Mouse (Mus musculus) cerebellum, adult 11 months (tissue): ENCODE results near the gene Slc26a8.
"Not testable (repeated sequence)": the region's sequence is repeated elsewhere in the genome, so short reads cannot be mapped to it uniquely, and the experiment has no call there.

Experiments used
- DNase-seq: peaks from one replicate; pipeline ENCODE4 v3.0.0; 2022

Gene Slc26a8

DNA sequence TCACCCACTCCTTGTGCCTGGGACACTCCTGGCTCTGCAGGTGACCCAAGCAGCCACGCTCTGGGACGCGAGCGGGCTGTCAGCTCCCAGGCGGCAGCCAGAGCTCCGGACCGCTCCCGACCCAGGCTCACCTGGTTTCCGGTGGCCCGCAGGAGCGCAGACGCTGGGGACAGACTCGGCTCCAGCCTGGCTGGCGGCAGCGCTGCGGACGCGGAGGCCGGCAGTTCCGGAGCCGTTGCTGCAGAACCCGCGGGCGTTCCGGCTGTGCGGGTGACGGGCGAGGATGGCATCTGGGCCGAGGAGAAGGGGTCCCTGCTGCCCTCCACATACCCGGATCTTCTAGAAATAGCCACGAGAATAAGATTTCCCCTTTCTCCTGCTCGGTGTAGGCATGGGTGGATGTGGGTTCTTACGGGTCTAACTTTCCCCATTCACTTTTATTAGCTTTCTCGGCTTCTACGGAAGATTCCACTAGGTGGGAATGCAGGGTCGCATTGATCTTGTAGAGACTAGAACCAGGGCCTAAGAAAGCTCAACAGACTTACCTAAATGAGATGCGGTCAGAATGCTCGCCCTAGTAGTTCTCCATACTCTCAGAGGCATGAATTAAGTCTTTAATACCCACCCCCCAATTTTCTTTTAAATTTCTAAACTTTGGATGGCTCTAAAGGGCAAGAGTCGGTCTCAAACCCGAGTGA lies at the start of gene Slc26a8:
TSS of gene Slc26a8 (minus strand) at position 648 of the 698 bp plus-strand sequence.
- peak; percentile 53 for DNase-seq

DNA sequence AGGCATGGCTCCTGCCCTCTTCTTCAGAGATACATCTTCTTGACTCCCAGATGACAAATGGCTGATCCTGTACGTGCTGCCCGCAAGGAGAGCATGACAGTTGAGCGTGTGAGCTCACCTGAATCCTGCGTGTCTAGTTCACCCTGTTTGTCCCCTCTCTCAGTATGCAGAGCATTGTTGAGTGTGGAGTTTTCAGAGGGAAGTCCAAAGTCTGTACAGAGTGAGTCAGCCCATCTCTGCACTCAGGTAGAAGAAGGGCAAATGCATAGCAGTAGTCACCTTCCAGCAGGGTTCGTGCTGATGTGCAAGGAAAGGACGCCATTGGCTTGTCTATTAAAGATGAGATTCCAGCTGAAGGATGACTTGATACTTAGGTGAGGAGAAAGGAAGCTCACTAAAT lies 49.2 kb upstream of the Slc26a8 start:
- no peak for DNase-seq

DNA sequence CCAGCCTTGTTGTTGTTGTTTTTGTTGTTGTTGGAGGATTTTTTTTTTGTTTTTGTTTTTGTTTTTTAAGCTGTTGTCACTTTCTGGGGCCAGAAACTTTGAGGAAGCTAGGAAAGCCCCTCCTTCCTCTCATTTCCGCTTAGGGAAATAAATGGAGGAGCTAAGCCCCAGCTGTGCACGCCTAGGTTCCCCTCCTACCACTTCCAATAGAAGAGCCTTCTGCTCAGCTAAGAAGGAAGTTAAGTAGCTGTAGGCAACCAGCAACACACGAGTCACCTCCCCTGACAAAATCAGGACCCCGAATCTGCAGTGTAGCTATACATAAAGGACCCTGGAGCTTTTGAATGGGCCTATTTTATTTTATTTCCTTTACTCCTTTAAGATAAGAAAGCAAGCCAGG lies 47.9 kb upstream of the Slc26a8 start:
- no peak for DNase-seq

- no peak for DNase-seq
Measured at GRCm38 (mm10) chr17:28736486-28736885, 46.5 kb upstream of the Slc26a8 start.

GRCm38 (mm10) chr17:28735317-28736105 lies 45.5 kb upstream of the Slc26a8 start:
- DNase-seq: no peak

DNA sequence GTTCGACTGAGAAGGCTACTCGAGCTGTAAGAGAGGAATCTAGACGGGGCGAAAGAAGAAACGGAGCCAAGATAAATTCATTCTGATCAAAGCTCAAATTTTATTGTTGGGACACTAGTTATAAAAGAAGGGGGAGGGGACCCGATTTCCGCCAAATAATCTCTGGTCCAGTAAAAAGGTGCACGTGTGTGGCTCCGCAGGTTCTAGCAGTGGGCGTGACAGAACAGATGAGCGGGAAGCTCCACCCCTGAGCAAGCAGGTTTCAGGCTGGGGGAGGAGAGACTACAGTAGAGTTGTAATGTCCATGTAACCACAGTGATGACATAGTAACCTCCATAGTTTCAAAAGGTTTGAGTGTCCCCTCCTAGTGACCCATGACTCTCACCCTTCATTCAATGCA lies 37.5 kb upstream of the Slc26a8 start:
- DNase-seq: not testable (repeated sequence)

DNA sequence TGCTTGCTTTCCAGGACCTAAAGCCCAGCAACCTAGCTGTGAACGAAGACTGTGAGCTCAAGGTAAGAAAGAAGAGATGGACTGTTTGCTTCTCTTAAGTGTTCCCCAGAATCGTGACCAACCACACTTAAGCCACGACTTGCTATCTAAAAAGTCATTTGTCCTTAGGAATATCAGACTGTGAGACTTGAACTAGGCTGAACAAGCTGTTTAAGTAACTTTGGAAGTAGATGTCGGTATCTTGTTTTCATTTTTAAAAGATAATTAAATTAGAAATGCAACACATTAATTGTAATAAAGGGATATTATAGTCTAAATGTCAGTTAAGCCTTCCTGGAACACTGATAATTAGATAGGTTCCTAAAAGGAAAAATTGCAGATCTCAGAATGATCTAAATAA lies 35.8 kb upstream of the Slc26a8 start, which contains the start of gene AC170998.1:
TSS of gene AC170998.1 (plus strand) at position 301 of the 400 bp plus-strand sequence.
- DNase-seq: no peak

DNA sequence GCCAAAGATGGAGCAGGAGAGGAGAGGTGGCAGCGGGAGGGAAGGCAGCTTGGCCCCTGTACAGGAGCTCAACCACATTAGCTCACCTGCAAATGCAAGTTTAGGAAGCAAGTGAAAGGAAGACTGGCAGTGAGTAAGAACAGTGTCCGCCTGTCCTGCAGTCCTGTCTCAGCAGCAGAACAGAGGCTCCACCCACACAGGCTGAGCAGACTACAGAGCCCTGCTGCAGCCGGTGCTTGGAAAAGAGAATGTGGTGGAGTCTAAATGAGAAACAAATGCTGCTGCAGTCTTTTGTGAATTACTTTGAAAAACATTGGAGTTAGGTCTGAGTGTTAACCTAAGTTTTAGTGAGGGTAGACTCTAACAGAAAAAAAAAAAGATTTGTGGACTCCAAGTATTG lies 27.5 kb upstream of the Slc26a8 start:
- DNase-seq: no peak

DNA sequence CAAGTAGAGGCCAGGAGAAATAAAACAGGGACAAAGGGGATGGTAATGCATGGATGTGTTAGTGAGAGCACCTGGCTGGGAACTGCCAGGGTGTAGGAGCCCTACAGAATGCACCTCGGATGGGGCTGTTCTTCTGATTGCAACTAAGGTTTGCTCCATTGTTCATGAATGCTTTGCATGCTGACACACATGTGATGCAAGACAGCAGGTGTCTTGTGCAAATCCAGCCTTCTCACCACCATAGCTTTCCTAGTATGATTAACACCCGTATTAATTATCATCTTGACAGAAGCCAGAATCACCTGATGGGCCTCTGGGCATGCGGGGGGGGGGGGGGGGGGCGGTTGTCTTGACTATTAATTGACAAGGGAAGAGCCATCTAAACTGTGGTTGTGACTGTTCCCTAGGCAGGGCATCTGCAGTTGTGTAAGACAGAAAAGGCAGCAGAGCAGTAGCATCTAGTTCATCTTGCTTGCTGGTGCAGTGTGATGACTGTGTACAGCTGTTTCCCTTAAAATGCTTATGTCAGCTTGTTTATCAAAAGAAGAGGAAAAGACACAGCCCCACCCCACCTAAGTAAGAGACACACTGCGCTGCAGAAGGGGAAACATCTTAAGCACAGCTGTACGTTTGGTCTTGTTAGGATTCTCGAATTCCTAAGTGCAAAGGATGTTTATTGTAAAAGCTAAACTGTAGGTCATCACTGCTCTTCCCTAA lies 26.0 kb upstream of the Slc26a8 start:
- no peak for DNase-seq

DNA sequence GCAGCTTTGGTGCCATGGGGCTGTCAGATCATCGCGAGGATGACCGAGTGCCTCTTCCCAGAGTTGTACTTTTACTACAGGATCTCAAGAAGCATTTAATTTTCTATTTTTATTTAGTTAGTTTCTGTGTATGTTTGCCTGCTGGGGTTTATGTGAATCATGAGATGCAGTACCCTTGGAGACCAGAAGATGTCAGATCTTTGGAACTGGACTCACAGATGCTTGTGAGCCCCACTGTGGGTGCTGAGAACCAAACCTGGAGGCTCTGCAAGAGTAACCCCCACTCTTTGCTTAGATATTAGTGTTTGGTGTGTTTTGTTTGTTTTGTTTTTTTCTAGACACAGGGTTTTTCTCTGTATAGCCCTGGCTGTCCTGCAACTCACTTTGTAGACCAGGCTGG lies 24.0 kb upstream of the Slc26a8 start:
- DNase-seq: no peak

- DNase-seq: no peak
Measured at GRCm38 (mm10) chr17:28712305-28712704, 22.3 kb upstream of the Slc26a8 start.

- no peak for DNase-seq
Measured at GRCm38 (mm10) chr17:28711237-28711636, 21.2 kb upstream of the Slc26a8 start.

GRCm38 (mm10) chr17:28710291-28710688 lies 20.3 kb upstream of the Slc26a8 start:
- no peak for DNase-seq

- no peak for DNase-seq
Measured at GRCm38 (mm10) chr17:28709552-28710290, 19.7 kb upstream of the Slc26a8 start.

DNA sequence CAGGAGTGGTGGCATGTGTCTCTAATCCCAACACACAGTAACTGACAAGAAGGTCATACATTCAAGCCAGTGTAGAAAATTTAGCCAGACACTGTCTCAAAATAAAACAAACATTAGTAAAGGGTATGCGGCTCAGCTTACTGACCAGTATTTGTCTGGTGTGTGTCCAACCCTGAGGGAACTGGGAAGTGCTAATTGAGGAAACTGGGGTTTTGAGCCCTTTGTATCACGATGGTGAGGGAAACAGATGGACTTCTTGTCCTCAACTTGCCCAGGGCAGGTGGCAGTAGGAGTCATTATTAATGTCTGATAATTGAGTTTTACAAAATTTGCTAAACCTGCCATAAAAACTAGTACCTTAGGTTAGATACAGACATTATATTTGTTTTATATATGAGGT lies 19.0 kb upstream of the Slc26a8 start:
- DNase-seq: no peak

DNA sequence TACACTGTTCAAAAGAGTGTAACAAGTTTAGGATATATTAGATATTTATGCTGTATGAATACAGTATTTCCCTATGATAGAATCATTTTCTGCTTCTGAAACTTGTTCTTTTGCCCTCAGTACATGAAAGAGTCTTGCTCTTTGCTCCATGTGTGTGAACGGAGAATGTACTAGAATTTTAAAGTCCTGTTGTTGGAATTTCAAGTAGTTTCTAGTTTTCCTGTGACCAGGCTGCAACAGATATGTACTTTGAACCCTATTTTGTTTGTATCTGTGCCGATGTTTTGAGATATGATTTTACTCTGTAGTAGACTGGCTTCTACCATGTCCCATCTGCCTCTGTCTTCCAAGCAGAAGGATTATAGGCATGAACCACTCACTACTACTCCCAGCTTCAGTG lies 17.8 kb upstream of the Slc26a8 start:
- DNase-seq: no peak

DNA sequence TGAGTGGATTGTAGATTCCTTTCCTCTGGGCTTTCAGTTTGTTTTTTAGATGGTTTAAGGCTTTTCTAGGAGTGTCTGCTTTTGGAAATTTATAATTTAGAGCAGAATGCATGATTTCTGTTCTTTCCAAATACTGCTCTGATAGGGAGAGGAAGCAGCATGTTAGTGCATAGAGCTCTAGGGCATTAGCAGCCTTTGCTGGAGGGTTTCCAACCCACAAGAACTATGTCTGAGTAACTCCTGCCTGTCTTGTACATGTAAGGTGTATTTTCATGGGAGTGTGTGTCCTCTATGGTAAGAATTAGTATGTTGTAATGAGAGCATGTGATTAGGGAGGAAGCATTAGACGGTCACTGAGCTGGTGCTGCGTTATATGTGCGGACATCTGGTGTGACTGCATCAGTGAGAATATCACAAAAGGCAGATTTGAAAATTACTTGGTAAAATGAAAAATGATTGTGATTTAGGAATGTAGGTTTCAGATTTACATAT lies 17.1 kb upstream of the Slc26a8 start:
- no peak for DNase-seq

GRCm38 (mm10) chr17:28706697-28707096 lies 16.7 kb upstream of the Slc26a8 start:
- DNase-seq: no peak

DNA sequence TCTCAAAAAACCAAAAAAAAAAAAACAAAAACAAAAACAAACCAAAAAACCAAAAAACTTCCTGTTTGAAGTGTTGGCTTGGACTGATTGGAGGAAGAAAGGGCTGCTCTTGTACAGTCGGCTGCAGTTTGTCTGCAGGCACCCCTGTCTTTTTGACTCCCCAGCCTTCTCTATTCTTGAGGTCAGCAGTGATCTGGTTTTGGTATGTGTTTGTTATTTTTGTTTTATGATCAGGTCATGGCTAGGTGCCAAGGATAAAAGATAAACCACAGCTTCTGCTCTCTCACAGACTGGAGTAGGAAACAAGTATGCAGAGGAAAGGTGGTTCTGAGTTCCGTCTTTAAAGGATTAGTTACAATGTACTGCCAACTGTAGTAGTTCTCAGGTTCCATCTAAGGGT lies 12.6 kb upstream of the Slc26a8 start:
- no peak for DNase-seq

DNA sequence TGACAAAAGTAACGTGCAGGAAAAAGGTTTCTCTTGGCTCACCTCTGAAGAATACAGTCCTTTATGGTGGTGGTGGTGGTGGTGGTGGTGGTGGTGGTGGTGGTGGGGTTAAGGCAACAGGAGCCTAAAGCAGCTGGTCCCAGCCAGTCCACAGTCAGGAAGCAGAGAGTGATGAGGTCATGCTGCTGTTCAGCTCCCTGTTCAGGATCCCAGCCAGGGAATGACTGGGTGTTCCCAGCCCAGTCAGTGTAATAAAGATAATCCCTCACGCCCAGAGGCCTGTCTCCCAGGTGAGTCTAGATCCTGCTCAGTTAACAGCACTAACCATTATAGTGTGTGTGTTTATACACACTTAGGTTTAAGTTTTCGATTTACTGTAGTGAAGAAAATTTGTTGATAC lies 11.7 kb upstream of the Slc26a8 start:
- no peak for DNase-seq

- no peak for DNase-seq
Measured at GRCm38 (mm10) chr17:28701171-28701570, 11.1 kb upstream of the Slc26a8 start.

DNA sequence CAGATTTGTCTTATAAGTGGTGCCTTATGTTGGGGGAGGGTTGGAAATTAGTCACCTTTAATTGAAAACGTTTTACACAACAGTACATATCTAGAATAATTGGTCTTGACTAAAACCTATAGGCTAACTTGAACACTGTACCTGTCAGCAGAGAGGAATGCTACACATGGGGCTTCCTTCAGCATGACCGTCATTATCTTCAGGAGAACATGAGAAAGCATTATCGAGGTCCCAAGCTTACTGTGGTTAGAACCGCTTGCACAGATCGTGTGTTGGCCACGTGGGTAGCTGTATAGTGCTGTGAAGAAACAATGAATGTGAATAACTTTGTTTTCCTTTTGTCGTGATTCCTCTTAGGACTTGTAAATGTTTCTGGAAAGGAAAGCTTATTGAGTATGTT lies 9.8 kb upstream of the Slc26a8 start:
- no peak for DNase-seq

GRCm38 (mm10) chr17:28698672-28699071 lies 8.6 kb upstream of the Slc26a8 start:
- no peak for DNase-seq
